Mouse (Mus musculus) activated CD4-positive, CD25-positive, alpha-beta regulatory T cell, adult 4 months (primary cell): ENCODE data around the gene Wdr47. TPM values are rescaled to one million over a fixed set of nuclear protein-coding genes. Genes with fewer than 3 reads are reported as not detected.
"Not testable (repeated sequence)": the region's sequence is repeated elsewhere in the genome, so short reads cannot be mapped to it uniquely, and the experiment has no call there.

Experiments
- ATAC-seq: one replicate; pipeline ENCODE4 v1.8.0; 2017
- polyA plus RNA-seq, 2 experiments: library from polyadenylated mRNA; unstranded; fragments of 100-300 nt; shearing (Covaris generic); gene quantifications; one replicate each; pipeline ENCODE4 v1.2.1; 2017

Wdr47 gene
- polyA plus RNA-seq, 2 experiments from 2014 or later, result 6.1 to 9.1 TPM

- ATAC-seq, result no peak
These were observed 48.3 kb downstream of the Wdr47 start for GRCm38 (mm10) chr3:108639412-108639811.

- ATAC-seq, result no peak
These were observed 49.9 kb downstream of the Wdr47 start for GRCm38 (mm10) chr3:108640998-108641397.

GRCm38 (mm10) chr3:108644856-108645255 lies 53.8 kb downstream of the Wdr47 start:
- ATAC-seq, result no peak

- ATAC-seq, result no peak
These were observed 55.0 kb downstream of the Wdr47 start for GRCm38 (mm10) chr3:108646036-108646435.

GRCm38 (mm10) chr3:108647681-108648080 lies 56.6 kb downstream of the Wdr47 start:
- ATAC-seq, result not testable (repeated sequence)

GRCm38 (mm10) chr3:108652866-108653642 lies 62.0 kb downstream of the Wdr47 start:
- peak; percentile 37 for ATAC-seq

- peak; percentile 95 for ATAC-seq
These were observed 62.8 kb downstream of the Wdr47 start, which contains the start of gene Clcc1 for GRCm38 (mm10) chr3:108653710-108654379. Gene Clcc1, plus strand, starts transcription at chr3:108653913.

GRCm38 (mm10) chr3:108654566-108654965 lies 63.5 kb downstream of the Wdr47 start:
- ATAC-seq, result no peak

- no peak for ATAC-seq
These were observed 64.4 kb downstream of the Wdr47 start for GRCm38 (mm10) chr3:108655486-108655885.

- ATAC-seq, result no peak
These were observed 67.5 kb downstream of the Wdr47 start for GRCm38 (mm10) chr3:108658612-108659011.

GRCm38 (mm10) chr3:108660941-108661340 lies 69.9 kb downstream of the Wdr47 start:
- no peak for ATAC-seq

- no peak for ATAC-seq
These were observed 85.5 kb downstream of the Wdr47 start for GRCm38 (mm10) chr3:108676616-108677015.

GRCm38 (mm10) chr3:108681004-108681403 lies 89.9 kb downstream of the Wdr47 start:
- no peak for ATAC-seq

GRCm38 (mm10) chr3:108683597-108683996 lies 92.5 kb downstream of the Wdr47 start:
- not testable (repeated sequence) for ATAC-seq

- ATAC-seq, result no peak
These were observed 94.6 kb downstream of the Wdr47 start for GRCm38 (mm10) chr3:108685701-108686100.

- ATAC-seq, result no peak
These were observed 97.9 kb downstream of the Wdr47 start for GRCm38 (mm10) chr3:108689015-108689441.

GRCm38 (mm10) chr3:108689446-108689845 lies 98.4 kb downstream of the Wdr47 start:
- no peak for ATAC-seq

- ATAC-seq, result no peak
These were observed 98.9 kb downstream of the Wdr47 start for GRCm38 (mm10) chr3:108689979-108690378.

- no peak for ATAC-seq
These were observed 103.2 kb downstream of the Wdr47 start for GRCm38 (mm10) chr3:108694321-108694720.
